Mouse (Mus musculus) kidney, postnatal 36 days (tissue): ENCODE measurements around the gene 2410131K14Rik.

ENCODE experiments used
- DNase-seq, 2 experiments: peaks; one replicate each; pipeline ENCODE4 v3.0.0; 2021 to 2022; ENCODE audit warnings: mixed read lengths in 2 of 2

Gene 2410131K14Rik

GRCm38 (mm10) chr5:118313766-118314165 is 68.7 kb downstream of the 2410131K14Rik start:
- no peak for DNase-seq
